Mouse (Mus musculus): ENCODE data around the gene Gm20503.
A peak's percentile ranks its signal among the peaks of the same experiment; 100 is the strongest.

Gene Gm20503

DNA sequence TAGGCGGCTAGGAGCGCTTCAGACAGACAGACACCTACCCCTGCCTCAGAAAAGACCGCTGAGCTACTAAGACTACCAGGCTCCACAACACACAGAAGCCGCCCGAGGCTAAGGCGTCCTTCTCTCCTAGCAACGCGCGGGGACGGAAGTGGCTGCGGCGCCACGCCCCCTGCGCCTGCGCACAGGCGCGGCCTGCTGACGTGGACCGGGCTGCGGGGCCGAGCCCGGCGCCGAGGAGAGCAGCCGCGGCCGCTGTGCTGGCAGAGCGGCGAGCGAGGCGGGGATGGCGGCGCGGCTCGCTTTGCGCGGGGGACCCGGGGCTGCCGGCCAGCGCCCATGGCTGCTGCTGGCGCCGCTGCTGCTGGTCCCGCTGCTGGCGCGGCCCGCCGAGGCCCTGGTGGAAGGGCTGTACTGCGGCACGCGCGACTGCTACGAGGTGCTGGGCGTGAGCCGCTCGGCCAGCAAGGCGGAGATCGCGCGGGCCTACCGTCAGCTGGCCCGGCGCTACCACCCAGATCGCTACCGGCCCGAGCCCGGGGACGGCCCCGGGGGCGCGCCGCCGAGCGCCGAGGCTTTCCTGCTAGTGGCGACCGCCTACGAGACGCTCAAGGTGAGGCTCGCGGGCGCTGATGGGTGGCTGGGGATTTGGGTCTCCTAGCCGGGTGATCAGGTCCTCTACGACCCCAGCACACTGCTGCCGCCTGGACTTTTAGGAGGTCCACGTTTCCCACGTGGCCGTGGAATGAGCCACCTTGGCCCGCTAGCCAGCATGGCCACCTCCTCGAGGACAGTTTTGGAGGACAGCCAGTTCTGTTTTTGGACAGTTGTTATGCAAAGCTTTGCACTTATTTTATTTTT is at the start of gene Gm20503:
Gene Gm20503 (plus strand): TSS at position 263 of the 858 bp plus-strand sequence.
- DNase-seq = peak; percentile 87 to 92

DNA sequence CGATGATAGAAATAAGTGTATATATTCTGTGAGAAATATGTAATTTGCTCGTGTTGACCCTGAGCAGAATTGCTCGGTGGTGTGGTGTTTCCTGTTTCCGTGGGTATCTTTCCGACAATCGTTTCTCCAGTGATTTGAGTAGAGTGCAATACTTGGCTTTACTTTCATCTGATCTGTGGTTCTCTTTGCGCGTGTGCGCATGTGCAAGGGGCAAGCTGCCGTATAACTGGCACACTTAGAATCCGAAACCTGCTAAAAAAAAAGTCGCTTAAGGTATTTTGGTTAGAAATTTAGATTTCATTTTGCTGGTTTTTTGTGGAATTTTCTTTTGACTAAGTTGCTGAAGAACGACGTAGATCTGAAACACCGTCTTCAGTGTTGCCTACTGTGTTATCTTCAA is 41.3 kb upstream of the Gm20503 start:
- DNase-seq = no peak

DNA sequence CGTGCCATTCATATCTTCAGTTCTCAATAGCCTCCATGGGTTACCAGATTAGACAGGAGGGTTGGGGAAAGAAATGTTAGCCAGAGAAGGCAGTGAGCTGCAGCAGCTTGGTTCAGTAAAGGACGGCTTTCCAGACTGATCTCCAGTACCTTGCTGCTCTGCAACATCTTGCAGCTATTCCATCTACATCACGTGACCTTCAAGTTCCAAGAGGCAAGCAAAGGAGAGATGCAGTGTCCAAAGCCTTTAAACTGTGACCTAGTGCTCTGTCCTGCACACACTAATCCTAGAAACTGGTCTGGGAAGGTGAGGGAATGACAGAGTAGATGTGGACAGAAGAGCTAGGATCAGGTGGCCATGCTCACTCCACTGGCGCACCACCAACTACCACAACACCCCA is 39.7 kb upstream of the Gm20503 start:
- DNase-seq = no peak

DNA sequence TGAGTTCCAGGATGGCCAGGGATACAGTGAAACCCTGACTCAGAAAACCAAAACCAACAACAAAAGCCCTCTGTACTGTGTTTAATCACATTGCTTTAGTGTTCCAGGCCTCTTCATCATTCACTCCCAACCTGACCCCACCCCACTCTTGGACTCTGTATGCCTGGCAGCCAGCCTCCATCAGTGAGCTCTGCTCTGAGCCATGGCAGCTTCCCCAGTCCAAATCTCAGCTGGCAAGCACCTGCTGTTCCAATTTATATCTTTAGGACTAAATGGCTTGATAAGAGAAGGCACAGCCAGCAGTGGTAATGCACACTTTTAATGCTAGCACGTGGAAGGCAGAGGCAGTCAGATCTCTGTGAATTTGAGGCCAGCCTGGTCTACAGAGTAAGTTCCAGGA is 37.9 kb upstream of the Gm20503 start:
- DNase-seq = no peak

DNA sequence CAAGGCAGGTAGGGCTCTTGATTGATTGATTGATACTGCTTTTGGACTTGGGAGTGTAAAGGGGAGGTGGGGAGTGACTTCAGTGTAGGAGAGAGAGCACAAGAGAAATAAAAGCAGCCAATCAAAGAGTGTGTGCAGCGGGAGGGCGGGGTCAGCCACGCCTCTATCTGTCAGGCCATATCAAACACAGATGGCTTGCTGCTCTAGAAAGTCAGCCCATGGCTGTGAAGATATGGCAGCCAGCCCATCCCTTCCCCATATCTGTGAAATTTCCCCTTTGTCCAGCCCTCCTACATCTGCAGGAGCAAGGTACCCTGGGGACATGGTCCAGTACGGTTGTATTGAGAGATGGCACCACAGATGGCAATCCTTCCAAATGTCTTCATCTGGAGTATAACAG is 32.3 kb upstream of the Gm20503 start:
- DNase-seq = no peak

DNA sequence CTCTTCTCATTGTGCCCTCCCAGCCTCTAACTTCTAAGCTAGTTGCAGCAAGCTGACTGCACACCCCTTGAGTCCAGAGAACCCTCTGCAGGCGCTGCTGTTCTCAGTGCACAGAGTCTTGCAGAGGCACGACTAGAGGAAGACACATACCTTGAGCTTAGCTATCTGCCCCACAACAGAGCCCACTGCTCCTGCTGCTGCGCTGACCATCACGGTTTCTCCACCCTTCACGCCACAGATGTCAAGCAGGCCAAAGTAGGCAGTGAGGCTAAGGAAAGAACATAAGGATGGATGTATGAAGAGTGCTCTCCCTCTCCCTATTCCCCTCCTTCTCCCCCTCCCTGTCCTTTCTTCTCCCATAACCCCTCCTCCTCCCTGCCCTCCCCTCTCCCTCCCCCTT is 27.3 kb upstream of the Gm20503 start:
- DNase-seq = no peak

DNA sequence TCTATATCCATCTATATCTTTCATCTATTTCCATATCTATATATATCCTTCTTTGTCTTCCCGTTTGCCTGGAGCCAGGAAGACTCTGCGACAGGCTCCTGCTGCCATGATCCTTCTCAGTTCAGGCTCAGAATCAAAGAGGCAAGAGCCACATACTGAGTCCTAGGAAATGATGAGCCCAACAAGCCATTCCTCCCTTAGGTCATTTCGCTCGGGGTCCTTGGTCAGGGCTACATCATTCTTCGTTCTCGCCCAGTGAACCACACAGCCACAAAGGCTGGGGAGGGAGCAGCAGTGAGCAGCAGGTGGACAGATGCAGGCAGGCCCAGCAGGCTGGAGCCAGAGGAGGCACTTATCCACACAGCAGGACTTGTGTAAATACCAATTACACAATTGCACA is 21.6 kb upstream of the Gm20503 start:
- no peak for DNase-seq

DNA sequence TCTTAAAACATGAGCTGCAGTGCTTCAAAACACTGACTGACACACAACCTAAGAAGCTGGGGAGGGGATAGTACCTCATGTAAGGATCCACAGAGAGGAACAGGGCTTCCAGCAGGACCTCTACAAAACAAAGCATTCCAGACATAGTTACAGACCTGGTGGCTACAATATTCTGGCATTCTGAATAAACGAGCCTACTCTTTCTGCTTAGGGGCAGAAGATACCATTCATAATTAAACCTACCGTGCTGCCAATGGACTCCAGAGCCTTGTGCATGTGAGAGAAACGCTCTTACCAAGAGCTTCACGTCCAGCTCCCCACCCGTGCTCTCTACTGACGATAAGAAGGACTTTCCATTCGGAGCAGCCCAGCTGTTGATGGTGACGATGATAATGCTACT is 20.2 kb upstream of the Gm20503 start:
- no peak for DNase-seq

DNA sequence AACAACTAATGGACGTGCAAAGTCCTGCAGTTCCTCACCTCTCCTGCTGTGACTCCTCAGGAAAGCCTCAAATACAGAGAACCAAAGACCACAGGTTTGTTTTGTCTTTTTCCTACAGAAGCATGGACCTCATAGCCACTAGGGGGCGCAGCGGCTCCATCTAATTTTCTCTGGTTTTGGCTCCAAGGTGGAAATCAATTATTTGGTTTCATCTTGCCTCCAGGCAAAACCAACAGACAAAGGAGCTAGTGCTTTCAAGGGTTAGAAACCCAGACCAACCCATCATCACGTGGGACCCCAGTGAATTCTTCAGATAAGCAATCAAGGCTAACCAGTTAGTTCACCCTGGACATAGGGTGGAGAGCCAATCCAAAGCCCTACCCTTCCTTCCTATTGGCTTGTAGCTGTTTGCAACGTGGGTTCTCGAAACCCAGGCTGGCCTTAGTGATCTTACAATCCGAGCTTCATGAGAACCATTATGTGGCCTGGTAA is 17.8 kb upstream of the Gm20503 start:
- peak; percentile 74 to 78 for DNase-seq

DNA sequence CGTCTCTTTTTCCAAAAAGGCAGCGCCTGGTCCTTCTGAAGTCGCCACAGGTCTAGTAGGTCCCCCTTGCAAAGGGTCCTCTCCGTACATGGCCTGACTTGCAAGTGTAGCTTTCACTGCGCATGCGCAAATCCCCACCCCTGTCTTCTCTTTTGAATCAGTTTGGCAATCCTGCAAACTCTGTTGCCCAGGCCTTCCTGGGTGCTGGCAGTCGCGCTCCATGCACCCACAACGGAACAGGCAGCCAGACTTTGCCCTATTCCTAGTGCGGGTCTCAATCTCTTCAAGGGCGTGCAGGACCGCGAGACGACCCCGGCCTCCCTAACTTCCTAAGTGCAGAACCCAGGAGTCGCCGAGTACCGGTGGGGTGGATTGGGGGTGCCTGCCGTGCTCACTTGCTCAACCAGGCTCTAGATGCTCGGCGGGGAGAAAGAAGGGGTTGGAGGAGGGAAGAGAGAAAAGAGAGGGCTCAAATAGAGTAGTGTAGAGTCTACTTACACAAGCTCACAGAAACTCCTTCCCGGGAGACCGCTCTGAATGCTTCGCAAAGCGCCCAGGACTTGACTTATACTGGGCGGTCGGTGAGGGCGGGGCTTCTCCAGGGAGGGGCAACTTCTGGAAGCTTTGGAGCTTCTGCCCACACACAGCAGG is 16.3 kb upstream of the Gm20503 start, which contains the start of gene Ptgr1:
Gene Ptgr1 (minus strand): TSS at position 580 of the 651 bp plus-strand sequence.
- peak; percentile 74 to 77 for DNase-seq

DNA sequence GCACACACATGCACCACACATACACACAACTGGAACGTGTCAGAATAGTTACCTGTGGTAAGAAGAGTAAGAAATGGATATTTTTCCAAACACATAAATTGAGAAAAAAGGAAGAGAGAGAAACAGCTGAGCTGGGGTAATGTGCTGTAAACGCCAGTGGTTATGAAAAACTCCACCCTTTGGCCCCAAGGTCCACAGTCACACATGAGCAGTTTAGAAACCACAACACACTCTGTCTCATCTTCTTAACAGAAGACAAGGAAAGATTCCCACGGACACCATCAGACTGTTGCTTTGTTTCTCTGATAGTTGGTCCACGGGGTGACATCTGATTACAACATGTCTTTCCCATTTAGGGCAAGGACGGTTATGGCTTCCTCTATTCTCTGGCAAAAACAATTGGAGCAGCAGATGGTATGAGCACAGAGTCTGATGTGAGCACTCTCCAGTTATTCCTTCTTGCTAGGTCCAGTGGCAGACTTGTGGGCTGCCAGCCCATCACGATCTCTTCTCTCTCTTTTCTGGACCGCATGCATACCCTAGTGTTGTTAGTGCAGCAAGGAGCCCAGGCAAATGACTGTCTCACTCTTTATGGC is 13.6 kb upstream of the Gm20503 start:
- no peak for DNase-seq

DNA sequence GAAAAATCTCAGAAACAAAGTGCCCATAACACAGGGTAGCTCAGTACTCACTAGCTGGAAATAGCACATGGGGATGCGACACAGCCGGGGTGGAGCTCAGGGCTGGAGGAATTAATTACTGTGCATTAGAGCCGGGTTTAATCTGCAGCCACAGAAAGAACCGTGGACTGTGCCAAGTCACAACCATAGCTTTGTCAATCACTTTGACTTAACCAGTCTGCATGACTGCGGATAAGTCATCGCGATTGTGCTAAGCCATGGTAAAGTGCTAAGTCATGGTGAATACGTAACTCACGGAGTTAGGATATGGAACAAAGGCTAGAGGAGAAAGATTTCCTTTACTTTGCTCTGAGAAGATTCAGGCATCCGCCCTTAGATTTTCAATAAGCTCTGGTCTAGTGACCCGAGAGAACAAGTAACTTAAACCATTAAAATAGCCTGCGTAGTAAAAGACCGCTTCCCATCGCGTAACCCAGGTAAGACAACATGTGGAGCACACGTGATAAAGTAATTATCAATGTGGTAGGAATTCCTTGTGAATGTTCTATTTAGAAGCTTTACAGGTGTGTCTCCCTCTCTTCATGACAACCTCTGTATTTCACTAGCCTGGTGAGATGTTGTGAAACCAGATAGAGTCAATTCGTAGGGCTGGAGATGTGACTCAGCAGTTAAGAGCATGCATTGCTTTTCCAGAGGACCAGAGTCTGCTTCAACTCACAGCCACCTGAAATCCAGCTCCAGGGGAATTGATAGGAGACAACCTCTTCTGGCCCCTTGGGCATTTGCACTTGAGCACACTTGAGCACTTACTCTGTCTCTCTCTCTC is 12.2 kb upstream of the Gm20503 start:
- DNase-seq = no peak

DNA sequence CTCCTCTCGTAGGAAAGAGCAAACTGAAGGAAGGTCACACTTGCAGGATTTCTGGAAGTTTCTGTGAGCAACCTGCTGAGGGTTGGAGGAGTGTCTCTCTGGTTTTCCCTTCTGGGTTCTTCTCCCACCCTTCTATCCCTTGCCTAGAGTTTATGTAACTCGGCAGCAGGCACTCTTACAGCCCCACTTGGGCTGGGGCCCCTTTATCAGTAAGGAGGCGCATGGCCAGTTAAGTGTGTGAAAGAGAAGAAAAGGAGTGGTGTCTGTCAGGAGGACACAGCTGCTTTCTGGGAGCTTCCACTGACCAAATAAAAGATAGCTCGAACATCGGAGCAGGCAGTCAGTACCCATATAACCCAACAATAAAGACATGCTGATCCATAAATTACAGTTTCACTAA is 10.8 kb upstream of the Gm20503 start:
- DNase-seq = no peak

DNA sequence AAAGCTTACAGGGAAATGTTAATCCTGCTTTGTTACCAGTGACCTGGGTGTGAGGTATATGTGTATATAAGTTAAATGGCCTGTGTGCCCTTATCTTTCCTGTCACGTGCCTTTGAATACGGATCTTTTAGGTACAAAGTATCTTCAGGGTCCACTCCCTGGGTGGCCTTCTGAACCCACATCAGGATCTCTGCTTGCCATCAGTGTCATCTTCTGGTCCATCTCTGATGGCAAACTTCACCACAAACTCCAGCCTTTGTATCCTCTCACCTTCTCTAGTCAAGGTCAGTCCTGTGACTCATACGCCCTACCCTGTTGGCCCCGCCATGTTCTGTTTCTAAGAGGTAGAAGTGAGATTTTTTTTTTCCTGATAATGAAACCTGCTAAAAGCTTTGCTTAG is 8.2 kb upstream of the Gm20503 start, which contains the start of gene Dnajc25:
Gene Dnajc25 (plus strand): TSS at position 301 of the 400 bp plus-strand sequence.
- DNase-seq = no peak

DNA sequence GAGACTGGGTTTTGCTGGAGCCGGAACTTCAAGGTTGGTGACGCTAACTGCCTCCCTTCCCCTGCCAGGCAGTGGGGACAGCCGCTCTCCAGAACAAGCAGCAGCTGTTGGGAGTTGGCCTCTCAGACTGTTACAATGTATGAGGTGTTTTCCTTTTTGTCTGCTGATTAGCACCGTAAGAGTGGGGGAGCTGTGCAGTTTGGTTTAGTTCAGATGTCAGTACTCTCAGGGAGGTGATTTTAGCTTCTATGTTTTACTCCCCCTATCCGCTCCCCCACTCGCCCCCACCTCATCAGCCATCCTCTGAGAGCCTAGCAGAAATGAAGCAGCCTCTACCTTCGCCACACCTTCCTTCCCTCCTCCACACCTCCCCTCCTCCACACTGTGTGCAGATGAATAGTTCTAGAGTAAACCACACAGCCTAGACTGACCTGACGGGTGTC is 7.7 kb upstream of the Gm20503 start:
- DNase-seq = no peak

DNA sequence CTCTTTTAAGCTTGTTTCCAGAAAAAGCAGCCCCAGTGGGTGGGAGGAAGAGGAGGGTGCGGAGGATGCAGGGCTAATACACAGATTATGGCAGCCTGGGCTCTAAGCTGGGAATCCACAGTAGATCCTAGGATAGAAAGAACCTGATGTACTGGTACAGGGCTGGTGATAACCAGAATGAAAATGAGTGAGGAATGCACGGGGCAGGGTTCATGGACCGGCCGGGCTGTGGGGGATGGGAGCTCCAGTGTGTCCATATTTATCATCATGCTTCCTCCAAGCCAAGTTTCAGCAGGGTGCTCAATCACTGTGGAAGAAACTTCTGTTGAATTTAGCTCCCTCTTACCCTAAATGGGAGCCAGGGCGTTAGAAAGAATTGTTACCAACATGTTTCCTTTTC is 5.9 kb upstream of the Gm20503 start:
- DNase-seq = no peak

DNA sequence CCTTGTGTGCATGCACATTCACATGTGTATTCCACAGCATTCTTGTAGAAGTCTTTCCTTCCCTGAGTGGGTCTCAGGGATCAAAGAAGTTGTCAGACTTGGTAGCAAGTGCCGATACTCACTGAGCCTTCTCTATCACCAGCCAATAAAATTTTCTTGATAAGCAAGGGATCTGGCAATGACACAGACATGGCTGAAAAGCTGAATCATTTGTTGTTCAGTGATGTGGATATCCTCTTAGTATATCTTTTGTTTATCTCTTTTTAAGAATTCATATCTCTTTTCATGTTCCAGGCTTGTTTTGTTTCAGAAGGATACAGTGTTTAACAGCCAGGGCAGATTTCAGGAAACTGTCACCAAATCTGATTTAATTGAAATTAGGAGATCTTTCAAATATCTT is 4.3 kb upstream of the Gm20503 start:
- DNase-seq = no peak

DNA sequence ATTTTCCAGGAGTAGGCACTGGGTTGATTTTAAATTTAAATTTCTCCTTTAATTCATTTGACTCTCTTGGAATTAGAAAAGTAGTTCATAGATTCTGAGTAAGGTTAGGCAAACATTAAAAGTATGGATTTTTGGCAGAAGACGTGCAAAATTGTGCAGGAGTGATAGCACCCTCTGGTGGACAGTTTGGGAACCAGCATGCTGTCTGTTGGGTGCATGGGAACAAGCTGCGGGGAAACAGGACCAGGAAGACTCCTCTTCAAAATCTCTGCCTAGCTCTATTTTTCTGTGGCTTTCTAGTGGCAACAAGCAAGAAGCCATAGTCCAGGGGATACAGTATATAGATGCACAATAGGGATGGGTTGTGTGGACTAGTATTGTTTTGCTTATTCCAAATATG is 3.3 kb upstream of the Gm20503 start:
- peak; percentile 73 to 80 for DNase-seq

DNA sequence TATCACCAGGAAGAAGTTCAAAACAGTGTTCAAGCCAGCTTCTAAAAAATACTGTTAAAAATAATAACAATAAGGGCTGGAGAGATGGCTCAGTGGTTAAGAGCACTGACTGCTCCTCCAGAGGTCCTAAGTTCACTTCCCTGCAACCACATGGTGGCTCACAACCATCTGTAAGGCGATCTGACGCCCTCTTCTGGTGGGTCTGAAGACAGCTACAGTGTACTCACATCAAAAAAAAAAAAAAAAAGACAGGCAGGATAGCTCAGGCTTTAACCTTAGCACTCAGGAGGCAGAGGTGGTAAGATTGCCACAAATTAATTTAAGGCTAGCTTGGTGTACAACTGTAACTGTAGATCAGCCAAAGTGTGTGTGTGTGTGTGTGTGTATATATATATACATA is 2.4 kb upstream of the Gm20503 start:
- DNase-seq = peak in 1 of 2 experiments; percentile 21

DNA sequence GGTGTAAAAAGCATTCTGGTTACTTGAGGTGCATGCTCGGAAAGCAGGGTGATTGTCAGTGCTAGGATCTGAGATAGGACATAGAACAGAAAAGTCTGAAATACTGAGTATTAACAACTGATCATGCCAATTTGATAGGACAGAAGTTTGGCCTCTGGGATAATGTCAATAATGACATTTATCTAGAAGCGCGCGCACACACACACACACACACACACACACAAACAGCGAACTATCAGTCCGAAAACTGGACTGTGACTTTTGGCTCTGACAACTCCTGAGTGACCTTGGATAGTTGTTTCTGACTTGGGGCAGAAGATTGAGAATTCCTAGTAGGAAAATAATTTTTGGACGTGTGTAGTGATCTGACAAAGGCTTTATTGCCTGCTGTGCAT is 793 bp downstream of the Gm20503 start:
- DNase-seq = no peak

DNA sequence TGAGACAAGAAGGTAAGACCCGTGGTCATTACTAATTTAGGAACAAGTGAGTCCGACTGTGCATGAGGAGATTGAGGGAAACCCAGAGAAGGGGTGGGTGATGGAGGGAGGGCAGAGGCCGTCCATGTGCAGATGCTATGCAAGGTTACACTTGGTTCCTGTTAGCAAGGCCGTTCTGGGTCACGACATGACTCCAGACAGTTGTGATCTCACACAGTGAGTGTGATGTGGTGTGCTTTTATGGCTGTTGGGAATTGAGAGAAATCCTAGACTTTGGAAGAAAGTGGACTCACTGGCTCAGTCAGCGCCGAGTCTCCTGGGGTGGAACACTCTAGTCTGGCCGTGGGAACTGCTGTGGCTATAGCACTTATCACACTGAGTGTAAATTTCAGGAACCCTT is 3.2 kb downstream of the Gm20503 start:
- no peak for DNase-seq

DNA sequence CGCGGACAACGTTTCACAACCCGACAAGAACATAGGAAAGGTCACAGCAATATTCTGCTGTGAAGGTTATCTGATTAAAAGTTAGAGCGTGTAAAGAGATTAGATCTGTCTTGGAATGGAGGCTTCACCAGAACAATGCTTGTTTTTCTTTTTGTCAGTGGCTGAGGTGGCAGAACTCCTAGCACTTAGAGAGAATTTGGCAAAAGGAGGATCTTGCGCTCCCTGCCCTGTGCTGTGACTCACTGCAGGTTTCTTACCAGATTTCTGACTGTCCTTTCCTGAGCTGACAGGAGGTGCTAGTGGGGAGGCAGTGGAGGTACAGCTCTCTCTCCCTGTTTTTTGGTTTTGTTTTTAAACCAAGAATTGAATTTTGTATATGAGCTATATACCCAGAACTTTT is 4.0 kb downstream of the Gm20503 start:
- no peak for DNase-seq

DNA sequence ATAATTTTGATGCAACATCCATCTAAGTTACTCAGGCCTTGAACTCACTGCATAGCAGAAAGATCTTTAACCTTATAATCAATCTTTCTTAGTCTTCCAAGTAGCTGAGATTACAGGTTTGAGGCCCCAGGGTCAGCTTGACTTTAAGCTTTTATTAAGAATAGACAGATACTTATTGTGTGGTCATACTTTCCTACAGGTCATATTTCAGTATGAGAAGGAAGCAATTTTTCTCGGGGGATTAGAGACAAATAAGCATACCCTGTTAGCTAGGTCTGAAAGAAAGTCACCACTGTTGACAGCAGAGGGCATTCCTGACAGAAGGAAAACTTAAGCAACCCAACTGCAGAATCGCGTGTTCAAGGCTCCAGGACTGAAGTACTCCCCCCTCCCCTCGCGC is 5.0 kb downstream of the Gm20503 start:
- DNase-seq = no peak
